Mouse (Mus musculus) brain, embryonic 14.5 days (tissue): ENCODE data around the gene Mafk.
A peak's percentile ranks its signal among the peaks of the same experiment; 100 is the strongest.

Experiments used
- CTCF ChIP-seq: fragments of 200-500 bp; IDR thresholded peaks from 2 replicates; pipeline ENCODE4 v1.5.1; 2012; ENCODE audit warnings: inconsistent platforms, mild to moderate bottlenecking, moderate library complexity, borderline replicate concordance; ENCODE audit not compliant: insufficient read depth, insufficient read length; ENCODE audit errors: extremely low read depth
- POLR2A ChIP-seq: fragments of 200-500 bp; IDR thresholded peaks from 2 replicates; pipeline ENCODE4 v1.6.1; 2012; ENCODE audit warnings: mild to moderate bottlenecking, inconsistent platforms, borderline replicate concordance; ENCODE audit not compliant: poor library complexity, insufficient read depth, insufficient read length, severe bottlenecking; ENCODE audit errors: extremely low read depth

- TF ChIP-seq POLR2A (no peak), CTCF (peak; percentile 64; the same call in 1 of the 2 replicates)
Observed at GRCm38 (mm10) chr5:139818801-139819200, 27.5 kb downstream of the Mafk start.
